Mouse (Mus musculus): ENCODE measurements around the gene Eif4a2.

Gene Eif4a2

GRCm38 (mm10) chr16:23103841-23104240, 3.4 kb upstream of the Eif4a2 start:
- peak; percentile 28 for DNase-seq (ENCODE audit: low read depth, low spot score)

- DNase-seq (ENCODE audit: low read depth, low spot score), result no peak
These were observed 1.1 kb upstream of the Eif4a2 start for GRCm38 (mm10) chr16:23106121-23106520.

- DNase-seq (ENCODE audit: low read depth, low spot score), result peak; percentile 87
These were observed 909 bp downstream of the Eif4a2 start for GRCm38 (mm10) chr16:23107946-23108759.

GRCm38 (mm10) chr16:23108943-23109342, 1.7 kb downstream of the Eif4a2 start:
- DNase-seq (ENCODE audit: low read depth, low spot score), result no peak

GRCm38 (mm10) chr16:23109350-23110280, 2.4 kb downstream of the Eif4a2 start:
- no peak for DNase-seq (ENCODE audit: low read depth, low spot score)

- no peak for DNase-seq (ENCODE audit: low read depth, low spot score)
These were observed 5.1 kb downstream of the Eif4a2 start for GRCm38 (mm10) chr16:23112348-23112747.

GRCm38 (mm10) chr16:23112861-23113435, 5.7 kb downstream of the Eif4a2 start:
- no peak for DNase-seq (ENCODE audit: low read depth, low spot score)

- no peak for DNase-seq (ENCODE audit: low read depth, low spot score)
These were observed 6.7 kb downstream of the Eif4a2 start for GRCm38 (mm10) chr16:23113903-23114302.

GRCm38 (mm10) chr16:23114339-23115171, 7.3 kb downstream of the Eif4a2 start:
- no peak for DNase-seq (ENCODE audit: low read depth, low spot score)

GRCm38 (mm10) chr16:23115486-23115885, 8.2 kb downstream of the Eif4a2 start:
- no peak for DNase-seq (ENCODE audit: low read depth, low spot score)

- no peak for DNase-seq (ENCODE audit: low read depth, low spot score)
These were observed 9.9 kb downstream of the Eif4a2 start for GRCm38 (mm10) chr16:23117173-23117572.

GRCm38 (mm10) chr16:23122446-23122845, 15.2 kb downstream of the Eif4a2 start:
- DNase-seq (ENCODE audit: low read depth, low spot score), result no peak

GRCm38 (mm10) chr16:23123104-23123503, 15.9 kb downstream of the Eif4a2 start:
- no peak for DNase-seq (ENCODE audit: low read depth, low spot score)

- DNase-seq (ENCODE audit: low read depth, low spot score), result no peak
These were observed 17.2 kb downstream of the Eif4a2 start for GRCm38 (mm10) chr16:23124398-23124797.

- DNase-seq (ENCODE audit: low read depth, low spot score), result no peak
These were observed 20.0 kb downstream of the Eif4a2 start for GRCm38 (mm10) chr16:23127311-23127672.

GRCm38 (mm10) chr16:23127673-23128375, 20.6 kb downstream of the Eif4a2 start, which contains the start of gene Rfc4:
TSS of gene Rfc4 (minus strand) at chr16:23127737.
- DNase-seq (ENCODE audit: low read depth, low spot score), result peak; percentile 94

GRCm38 (mm10) chr16:23130303-23130702, 23.1 kb downstream of the Eif4a2 start:
- DNase-seq (ENCODE audit: low read depth, low spot score), result no peak

- DNase-seq (ENCODE audit: low read depth, low spot score), result no peak
These were observed 25.1 kb downstream of the Eif4a2 start for GRCm38 (mm10) chr16:23132336-23132735.

GRCm38 (mm10) chr16:23135421-23136149, 28.3 kb downstream of the Eif4a2 start:
- DNase-seq (ENCODE audit: low read depth, low spot score), result peak; percentile 75
